Mouse (Mus musculus): ENCODE results near the gene Nos1.

Gene Nos1

DNA sequence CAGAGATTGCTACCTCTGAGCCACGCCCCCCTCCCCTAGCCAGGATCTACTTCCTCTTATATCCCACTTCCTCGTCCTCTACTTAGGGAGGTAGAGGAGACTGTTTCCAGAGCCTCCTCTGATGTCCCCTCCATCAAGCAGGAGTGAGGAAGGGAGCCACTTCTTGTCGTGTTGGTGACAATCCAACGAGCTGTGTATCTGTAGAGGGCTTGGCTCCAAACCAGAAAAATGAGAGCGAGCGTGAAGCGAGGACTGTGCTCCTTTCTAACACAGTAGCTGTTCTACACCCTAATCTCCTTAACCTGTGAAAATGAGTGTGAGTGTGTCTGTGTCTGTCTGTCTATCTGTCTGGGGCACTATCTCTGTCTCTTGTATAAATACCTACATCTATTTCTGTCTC is 58.7 kb downstream of the Nos1 start:
- no peak for DNase-seq (ENCODE audit: low read depth, low spot score)

DNA sequence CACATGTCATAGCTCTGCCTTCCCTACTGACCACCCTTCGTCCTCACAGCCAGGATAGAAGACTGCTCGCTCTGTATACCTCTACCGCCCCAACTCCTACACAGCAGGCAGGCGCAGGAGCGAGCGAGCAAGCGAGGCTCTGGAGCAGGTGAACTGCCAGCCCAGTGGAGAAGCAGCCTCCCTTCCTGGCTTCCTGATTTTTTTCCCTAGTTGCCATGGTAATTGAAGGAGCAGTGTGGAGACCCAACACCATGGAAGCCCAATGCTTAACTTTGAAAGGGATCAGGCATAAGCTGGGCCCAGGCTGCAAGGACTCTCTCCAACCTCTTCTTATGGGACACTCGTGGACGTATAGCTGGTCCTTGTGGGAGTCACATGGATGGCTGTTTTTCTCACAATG is 59.4 kb downstream of the Nos1 start:
- no peak for DNase-seq (ENCODE audit: low read depth, low spot score)

DNA sequence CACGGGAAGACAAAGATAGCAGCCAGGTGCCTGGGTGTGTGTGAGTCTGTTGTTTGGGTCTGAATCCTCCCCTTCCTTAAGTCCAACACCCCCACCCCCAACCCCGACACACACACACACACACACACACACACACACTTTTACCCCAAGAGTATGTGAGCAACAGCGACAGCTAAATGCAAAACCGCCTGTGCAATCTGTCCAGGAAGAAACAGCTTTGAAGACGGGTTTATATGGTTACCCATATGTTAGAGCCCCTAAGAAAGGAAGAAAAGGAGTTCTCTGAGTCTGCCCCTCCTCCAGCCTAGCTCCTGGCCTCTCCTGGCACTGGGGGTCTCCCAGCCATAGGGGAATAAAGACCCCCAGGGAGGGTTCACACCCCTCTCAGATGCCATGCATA is 60.2 kb downstream of the Nos1 start:
- no peak for DNase-seq (ENCODE audit: low read depth, low spot score)

DNA sequence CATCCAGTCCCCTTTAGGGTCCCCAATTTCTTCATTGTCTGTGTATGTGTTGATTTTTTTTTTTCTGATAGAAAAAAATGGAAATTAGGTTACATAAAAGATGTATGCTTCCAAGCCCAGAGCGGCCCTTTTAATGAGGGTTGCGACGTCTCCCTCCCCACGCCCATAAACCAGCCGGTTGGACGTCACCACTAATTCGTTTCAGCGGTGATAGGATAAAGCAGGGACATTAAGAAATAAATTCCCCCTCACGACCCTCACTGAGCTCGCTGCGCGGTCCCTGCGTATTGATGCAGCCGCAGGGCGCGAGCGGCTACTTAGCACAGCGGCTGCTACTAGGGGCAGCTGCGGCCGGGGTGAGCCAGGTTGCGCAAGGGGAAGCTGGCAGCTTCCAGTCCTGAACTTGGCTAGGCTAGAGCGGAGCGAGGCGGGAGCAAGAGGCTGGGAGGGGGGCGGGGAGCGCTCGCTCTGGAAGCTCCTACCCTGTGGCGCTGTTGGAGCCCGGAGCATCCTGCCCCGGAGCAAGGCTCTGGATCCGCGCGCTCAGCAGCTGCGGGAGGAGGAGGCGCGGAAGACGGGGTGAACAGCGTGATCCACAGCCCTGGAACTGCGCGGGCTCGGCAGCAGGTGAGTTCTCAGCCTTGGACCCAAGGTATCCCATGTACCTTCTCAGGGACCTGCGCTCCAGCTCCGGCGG is 61.0 kb downstream of the Nos1 start:
- peak; percentile 83 for DNase-seq (ENCODE audit: low read depth, low spot score)

DNA sequence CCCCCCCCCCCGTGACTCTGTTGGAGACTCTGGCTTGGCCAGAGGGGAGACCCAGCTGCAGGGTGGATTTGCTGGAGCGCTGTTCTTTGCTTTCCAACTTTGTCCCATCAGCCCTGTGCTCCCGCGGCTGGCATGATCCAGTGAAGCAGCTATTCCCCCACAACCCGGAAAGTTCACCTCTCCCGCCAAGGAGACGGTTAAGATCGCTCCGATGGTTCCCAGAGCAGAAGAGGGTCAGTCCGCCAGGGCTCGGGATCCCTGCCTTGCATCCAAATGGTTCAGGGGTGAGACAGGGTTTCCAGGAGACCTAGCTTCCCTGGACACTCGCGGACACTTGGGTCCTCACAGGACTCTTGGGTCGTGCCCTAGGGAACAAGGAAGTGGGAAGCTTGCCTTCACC is 61.9 kb downstream of the Nos1 start:
- DNase-seq (ENCODE audit: low read depth, low spot score), result peak; percentile 19

DNA sequence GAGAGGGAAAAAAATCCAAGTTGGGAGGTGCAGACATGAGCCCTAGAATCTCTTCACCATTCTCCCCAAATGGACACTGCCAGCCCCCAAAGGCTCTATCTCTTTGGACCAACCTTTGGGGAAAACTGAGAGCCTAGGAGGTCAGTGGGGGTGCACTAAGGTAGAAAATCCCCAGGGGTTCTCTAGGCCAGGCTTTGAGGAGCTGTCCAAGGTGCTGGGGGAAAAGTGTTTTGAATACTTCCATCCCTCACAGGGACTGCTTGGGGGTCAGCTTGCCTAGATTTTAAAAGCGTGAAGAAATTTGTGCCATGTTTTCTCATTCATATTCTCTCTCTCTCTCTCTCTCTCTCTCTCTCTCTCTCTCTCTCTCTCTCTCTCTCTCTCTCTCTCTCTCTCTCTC is 63.8 kb downstream of the Nos1 start:
- peak; percentile 44 for DNase-seq (ENCODE audit: low read depth, low spot score)

DNA sequence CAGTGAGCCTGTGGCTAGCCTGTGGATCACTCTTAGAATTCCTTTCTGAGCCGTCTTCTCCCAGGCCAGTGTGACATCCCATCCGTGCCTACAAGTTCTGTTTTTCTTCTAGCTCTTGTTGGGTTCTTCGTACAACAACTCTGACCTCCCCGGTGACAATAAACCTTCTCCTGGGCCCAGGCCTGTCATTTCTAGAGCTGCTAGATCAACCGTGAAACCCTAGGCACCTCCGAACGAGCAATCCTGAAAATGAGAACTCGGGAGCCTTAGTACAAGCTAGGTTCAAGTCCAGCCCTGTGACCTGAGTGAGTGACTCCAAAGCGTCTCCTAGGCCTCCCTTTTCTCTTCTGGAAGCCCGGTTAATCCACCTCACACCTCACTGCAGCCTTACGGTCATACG is 69.6 kb downstream of the Nos1 start:
- DNase-seq (ENCODE audit: low read depth, low spot score), result no peak

DNA sequence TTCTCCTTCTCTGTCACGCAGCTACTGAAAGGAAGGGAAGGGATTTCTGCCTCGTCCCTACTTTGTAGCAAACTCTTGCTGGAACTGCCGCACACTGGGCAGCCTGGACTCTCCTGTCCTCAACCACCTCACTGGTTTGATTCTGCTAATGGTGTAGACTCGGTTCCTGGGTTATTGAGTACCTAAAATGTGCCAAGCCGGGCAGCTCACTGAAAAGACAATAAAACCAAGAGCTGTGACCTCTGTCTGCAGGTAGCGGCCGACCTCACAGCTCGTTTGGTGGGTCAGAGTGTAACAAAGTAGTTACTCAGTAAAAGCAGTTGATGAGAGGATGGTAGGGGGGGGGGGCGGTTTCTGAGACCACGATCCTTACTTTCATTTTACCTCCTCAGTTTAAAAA is 72.9 kb downstream of the Nos1 start:
- DNase-seq (ENCODE audit: low read depth, low spot score), result no peak

DNA sequence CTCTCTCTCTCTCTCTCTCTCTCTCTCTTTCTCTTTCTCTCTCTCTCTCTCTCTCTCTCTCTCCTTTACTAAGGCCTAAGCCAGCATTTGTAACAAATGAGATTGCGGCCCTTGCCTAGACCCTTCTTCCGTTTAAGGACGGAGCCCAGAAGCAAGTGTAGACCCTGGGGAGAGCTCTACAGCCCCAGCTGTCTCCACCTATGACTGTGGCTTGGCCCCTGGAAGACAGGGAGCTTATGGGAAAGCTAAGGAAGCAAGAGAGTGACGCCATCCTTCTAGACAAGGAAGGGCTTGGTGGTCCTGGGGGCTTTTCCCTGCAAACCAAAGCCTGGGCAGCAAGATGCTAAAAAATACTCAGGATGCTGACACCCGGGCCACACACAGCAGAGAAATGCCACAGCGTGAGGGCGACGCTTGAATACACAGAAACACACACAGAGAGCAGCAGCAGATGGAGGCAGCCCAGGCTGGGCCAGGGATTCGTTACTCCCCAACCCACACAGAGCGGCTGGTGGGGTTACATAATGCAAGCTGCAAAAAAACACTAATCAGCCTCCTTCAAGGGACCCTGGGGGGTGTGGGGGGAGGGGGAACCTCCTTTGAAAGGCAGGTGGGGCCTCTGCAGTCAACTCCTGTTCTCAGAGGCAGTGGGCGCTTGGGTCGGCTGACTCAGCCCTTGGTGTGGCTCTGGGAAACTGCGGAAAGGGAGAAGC is 83.9 kb downstream of the Nos1 start:
- peak; percentile 36 for DNase-seq (ENCODE audit: low read depth, low spot score)

DNA sequence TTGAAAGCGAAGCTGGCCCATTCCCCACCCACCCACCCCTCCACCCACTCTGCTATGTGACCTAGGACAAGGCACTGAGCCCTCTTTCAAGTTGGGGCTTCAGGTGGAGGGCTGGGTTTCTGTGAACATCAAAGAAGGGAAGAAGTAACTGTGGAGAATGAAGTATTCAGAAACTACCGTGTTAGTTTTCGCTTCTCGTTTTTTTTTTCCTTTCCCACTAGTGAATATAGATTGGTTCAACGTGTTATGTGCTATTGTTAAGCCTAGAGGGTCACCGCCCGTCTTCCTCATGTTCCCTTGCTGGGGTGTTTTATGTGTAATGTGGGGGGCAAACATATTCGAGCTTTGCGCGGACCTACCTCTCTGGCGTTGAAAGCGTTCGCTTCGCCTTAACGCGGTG is 85.0 kb downstream of the Nos1 start:
- no peak for DNase-seq (ENCODE audit: low read depth, low spot score)

DNA sequence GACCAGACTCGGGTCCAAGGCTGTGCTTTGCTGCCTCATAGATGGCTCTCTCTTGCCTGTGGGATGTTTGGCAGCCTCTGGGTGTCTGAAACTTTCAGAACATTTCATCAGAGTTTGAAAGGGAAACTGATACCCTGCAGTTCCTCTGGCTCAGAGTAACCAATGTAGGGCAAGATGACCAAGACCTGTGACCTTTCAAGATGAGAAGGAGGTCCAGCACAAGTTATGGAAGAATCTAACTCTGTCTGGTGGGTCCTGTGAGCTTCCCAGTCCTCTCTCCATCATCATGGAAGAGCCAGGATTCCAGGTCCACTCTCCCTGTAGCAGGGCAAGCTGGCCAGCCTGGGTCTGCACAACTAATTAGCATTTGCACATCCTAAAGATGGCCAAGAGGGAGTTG is 90.8 kb downstream of the Nos1 start:
- no peak for DNase-seq (ENCODE audit: low read depth, low spot score)

DNA sequence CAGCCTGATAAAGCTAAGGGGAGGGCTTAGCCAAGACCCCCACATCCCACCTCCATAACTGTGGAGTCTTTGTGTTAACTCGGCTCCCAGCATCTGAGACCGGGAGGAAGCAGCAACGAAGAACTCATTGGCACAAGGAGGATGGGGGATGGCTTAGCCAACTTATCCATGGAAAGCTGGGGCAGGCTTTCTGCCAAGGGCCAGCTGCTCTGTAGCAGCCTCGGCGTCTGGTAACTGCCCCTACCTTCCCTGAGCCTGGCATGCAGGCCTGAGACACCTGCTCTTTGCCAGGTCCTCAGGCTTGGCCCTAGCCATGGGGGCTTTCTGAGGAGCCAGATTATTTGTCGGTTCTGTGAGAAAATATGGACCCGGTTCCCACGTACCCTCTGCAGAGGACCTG is 93.0 kb downstream of the Nos1 start:
- DNase-seq (ENCODE audit: low read depth, low spot score), result no peak

DNA sequence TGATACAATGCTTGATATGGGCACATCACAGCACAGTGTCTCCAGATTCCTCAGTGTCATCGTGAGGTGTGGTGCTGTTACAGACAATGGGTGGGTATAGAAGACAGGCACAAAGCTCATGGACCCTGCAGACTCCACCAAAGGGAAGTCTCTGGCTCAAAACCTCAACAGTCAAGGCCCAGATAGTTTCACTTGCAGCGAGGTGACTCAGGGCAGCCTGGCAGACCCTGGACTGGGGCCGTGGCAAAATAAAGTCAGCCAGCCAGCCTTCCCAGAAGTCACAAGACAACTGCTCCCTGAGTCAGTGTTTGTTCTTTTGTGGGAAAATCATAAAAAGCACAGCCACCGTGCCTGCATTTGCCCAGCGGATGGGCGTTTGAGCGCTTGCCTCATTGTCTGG is 93.4 kb downstream of the Nos1 start:
- no peak for DNase-seq (ENCODE audit: low read depth, low spot score)

DNA sequence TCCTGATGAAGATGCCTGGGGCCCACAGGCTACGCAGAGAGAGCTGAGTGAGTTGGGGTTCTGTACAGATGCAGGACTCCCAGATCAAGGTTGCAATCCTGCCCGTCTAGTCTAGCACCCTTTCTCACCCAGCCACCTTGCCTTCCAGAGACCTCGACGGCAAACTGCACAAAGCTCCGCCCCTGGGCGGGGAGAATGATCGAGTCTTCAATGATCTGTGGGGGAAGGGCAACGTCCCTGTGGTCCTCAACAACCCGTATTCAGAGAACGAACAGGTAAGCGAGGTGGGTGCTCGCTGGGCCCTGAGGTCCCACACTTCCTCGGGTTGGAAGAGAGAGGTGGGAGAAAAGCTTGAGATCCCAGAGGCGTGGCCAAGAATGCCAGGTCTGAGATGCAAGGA is 98.3 kb downstream of the Nos1 start:
- peak; percentile 66 for DNase-seq (ENCODE audit: low read depth, low spot score)

DNA sequence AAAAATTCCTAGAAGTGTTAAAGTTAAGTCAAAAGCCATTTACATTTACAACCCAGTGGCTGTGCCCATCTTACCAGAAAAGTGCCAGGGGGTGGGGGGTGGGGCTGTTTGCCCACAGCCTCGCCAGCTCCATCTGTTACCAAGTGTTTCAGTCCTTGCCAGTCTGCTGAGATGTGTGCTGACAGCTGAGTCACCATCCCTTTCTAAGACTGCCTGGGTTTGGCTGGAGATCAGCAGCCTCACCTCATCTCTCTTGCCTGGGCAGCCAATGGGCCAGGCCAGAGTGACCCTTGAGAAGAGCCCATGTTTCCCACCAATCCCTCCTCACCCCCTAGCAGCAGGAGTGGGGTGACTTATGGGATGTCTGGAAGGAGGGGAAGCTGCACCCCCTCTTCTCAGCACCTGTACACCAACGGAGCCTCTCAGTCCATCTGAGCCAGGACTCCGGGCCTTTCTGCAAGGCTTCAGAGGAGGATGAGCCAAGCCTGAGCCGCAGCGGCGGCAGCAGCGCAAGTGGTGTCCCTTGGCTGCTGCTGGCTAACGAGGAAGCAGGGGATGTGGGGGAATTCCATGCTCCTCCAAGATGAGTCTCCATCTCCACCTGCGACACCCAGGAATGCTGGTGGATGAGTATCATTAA is 100.2 kb downstream of the Nos1 start:
- DNase-seq (ENCODE audit: low read depth, low spot score), result no peak

DNA sequence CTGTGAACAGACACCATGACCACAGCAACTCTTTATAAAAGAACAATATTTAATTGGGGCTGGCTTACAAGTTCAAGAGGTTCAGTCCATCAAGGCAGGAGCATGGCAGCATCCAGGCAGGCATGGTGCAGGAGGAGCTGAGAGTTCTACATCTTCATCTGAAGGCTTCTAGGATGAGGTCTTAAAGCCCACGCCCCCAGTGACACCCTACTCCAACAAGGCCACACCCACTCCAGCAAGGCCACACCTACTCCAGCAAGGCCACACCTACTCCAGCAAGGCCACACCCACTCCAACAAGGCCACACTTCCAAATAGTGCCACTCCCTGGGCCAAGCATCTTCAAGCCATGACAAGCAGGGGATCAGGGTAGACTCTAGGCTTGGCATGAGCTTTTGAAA is 101.6 kb downstream of the Nos1 start:
- peak; percentile 78 for DNase-seq (ENCODE audit: low read depth, low spot score)

DNA sequence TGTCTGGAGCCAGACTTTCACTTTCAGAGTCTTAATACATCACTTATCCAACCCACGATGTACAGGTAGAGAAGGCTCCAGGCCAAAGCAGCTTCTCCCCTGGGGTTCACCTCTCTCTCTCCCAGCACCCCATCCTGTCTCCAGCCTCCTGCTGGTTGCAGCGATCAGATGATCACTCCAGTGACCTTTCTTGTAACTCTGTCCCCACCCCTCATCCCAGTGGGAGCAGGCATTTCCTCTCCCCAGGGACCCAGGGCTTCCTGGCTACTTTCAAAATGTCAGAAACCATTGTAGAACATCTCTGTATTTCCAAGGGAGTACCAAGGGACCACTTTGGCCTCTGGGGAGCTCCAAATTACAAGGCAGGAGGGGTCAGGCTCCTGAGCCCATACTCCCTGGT is 104.2 kb downstream of the Nos1 start:
- DNase-seq (ENCODE audit: low read depth, low spot score), result no peak

DNA sequence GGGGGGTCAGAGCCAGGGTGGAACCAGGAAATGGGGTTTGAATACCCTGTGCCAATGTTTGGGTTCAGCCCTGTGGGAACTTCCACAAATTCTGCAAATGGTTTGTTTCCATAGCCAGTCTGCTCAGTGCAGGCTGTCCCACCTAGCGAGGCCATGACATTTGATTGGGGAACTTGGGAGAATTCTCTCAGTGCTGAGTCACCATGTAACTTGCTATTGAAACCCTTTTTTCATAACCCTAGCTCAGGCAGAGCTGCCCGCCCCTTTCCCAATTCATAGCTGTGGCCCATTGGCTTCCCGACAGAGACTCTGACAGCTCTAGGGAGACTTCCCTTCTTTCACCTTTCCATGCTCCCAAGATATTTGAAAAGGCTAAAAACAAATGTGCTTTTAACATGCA is 107.3 kb downstream of the Nos1 start:
- DNase-seq (ENCODE audit: low read depth, low spot score), result no peak

DNA sequence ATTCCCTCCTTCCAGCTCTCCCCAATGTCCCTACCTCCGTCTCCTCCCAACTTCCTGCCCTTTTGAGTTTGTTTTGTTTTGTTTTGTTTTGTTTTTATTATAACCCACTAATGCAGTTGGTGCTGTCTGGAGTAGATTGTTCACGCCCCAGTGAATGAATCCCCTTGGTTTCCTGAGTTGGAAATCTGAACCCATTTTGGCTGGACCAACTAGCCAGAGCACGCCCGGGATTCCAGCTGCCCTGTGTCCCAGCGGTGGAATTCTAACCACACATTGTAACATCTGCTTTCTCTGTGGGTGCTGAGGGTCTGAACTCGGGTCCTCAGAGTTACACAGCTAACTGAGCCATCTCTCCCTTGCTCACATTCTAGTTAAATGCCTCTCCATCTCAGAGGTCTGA is 108.1 kb downstream of the Nos1 start:
- no peak for DNase-seq (ENCODE audit: low read depth, low spot score)

DNA sequence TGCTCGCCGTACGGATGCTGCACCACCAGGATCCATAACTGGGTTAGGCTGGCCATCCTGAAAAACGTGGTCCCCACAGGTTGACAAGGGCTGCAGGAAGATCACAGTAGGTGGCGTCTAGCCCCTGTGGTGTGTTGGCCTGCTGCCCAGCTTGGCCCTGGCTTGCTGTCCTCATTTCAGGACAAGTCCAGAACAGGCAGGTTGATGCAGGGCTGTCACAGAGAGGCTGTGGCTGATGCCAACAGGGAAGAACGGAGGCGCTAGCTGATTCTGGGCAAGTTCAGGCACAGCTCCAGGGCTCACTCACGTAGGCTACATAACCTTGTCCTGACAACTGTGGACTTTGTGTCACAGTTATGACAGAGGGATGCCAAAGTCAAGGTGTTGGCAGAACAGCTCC is 108.7 kb downstream of the Nos1 start:
- no peak for DNase-seq (ENCODE audit: low read depth, low spot score)

DNA sequence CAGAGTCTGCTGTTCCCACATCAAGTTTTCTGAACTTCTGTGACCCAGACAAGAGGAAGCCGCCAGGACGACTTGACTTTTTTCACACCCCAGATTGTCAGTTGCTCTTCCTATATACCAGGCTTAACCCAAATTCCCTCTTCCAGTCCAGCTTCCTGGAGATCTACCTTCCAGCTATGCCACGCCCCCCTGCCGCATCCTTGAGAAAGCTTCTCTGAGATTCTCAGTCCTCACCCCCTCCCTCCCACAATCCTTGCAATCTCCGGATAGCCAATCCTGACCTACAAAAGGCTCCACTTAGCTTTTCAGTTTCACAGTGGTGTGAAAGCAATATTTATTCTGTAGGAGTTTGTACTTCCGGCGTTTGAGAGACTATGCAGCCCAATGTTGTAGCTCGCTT is 110.0 kb downstream of the Nos1 start:
- DNase-seq (ENCODE audit: low read depth, low spot score), result peak; percentile 70

DNA sequence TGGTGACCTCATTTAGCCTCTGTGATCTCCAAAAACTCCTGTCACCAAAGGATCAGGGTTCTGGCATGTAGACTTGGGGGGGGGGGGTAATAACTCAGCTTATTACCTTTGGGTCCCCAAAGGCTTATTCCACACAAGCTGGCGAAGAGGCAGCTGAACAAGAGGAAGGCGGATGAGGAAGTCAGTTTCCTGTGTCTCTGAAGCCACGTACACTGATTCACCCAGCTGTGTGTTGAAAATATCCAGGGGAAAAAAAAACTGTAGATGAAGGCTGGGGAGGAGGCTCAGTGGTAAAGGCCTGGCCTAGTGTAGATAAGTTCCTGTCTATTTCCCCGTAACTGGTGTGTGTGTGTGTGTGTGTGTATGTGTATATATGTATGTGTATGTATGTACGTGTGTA is 110.7 kb downstream of the Nos1 start:
- no peak for DNase-seq (ENCODE audit: low read depth, low spot score)

DNA sequence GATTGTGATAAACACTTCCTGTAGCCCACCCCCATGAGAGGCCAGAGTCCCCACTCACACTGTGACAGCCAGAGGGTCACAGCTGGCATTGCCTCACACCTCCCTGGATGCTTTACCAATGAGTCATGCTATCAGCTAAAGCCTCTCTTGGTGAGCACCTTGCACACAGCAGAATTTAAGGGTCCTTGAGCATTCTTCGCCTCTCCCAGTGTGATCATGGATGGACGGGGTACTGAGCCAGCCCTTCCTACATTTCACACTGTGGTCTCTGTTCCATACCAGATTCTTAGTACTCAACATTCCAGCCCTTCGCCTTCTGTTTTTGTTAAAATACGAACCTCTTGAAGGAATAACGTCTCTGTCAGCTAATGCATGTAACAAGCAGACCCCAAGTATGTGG is 113.2 kb downstream of the Nos1 start:
- no peak for DNase-seq (ENCODE audit: low read depth, low spot score)
